Mouse (Mus musculus): ENCODE data around the gene Eme1.

DNA sequence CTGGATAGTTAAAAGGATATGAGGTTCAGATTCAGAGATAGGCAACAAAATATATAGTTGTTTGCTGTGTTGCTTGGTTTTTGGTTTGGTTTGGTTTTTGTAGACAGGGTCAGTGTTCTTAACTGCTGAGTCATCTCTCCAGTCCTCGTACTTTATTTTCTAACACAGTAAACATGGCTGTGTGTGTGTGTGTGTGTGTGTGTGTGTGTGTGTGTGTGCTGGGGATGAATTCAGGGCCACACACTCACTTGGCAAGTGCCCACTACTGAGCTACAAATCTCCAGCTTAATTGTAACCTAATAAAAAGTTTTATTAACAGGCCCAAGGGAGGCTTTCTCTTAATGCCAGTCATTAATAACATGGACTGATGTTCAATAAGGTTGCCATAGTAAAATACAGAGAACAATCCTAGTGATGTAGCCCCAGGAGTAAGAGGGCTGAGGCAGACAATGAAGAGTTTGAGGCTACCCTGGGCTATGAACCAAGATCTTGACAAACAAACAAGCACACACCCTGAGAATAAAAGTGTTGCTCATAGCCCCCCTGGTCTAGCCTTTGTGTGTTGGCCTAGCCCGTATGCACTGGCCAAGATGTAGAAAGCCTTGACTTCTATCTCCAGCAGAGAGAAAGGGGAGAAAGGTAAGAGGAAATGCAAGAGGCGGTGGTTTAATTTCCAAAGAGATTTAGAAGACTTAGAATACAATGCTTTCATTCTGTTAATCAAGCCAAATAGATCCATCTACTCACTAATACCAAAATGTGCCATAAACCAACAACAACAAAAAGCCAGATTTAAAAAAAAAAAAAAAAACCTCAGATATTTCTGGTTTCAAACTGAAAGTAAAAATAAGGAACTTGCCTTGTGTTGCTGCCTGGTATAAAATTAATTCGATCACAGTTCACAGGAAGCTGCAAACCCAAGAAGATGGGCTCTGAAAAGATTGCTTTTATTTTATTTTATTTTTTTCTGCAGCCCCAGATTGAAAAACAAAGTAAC lies 42.7 kb downstream of the Eme1 start:
- TF ChIP-seq POLR2A (IDR thresholded peaks at IDR 0.05; ENCODE audit: insufficient read length, low read depth) (no peak), CEBPB (IDR thresholded peaks at IDR 0.05; ENCODE audit: insufficient read depth, poor library complexity, severe bottlenecking) (no peak), MYOG (IDR thresholded peaks at IDR 0.05; ENCODE audit: control insufficient read depth in 1 of 3, insufficient read depth in 1 of 3, insufficient read length in 2 of 3, low read depth in 2 of 3) (no peak), E2F4 (IDR thresholded peaks at IDR 0.05; ENCODE audit: insufficient read depth) (no peak), SRF (IDR thresholded peaks at IDR 0.05; ENCODE audit: control insufficient read depth, insufficient read length, low read depth) (no peak), USF1 (IDR thresholded peaks at IDR 0.05; ENCODE audit: low read depth) (no peak), MAX (IDR thresholded peaks at IDR 0.05; ENCODE audit: low read depth) (no peak), TCF12 (IDR thresholded peaks at IDR 0.05; ENCODE audit: insufficient read depth, poor library complexity, severe bottlenecking) (no peak), POLR2AphosphoS2 (IDR thresholded peaks at IDR 0.05; ENCODE audit: insufficient read length, low read depth) (no peak), MYOD1 (IDR thresholded peaks at IDR 0.05; ENCODE audit: control insufficient read depth in 1 of 3, insufficient read length in 2 of 3, low read depth in 2 of 3) (no peak)
